Mouse (Mus musculus) midbrain, postnatal 0 days (tissue): ENCODE data around the gene Esyt1. TPM values are rescaled to one million over a fixed set of nuclear protein-coding genes. Genes with fewer than 3 reads are reported as not detected.

ENCODE experiments used
- ATAC-seq: fragments of 200-750 bp; cut with Nextera tagmentation; 2 replicates; pipeline ENCODE4 v1.8.0; 2017; ENCODE audit warnings: moderate number of reproducible peaks, mild to moderate bottlenecking, moderate TSS enrichment, moderate library complexity; ENCODE audit not compliant: low FRiP score
- DNase-seq: peaks from one replicate; pipeline ENCODE4 v3.0.0-alpha.2; 2015; ENCODE audit warnings: low spot score
- H3K27ac ChIP-seq: fragments of 300-500 bp; sonication (generic); 2 replicates; pipeline ENCODE4 v1.5.1; 2014; ENCODE audit warnings: low read depth, mild to moderate bottlenecking, low read length, mixed read lengths
- H3K27me3 ChIP-seq: fragments of 300-500 bp; sonication (generic); 2 replicates; pipeline ENCODE4 v1.6.1; 2014; ENCODE audit warnings: low read length, control low read depth, mixed read lengths; ENCODE audit not compliant: insufficient read depth
- H3K36me3 ChIP-seq: fragments of 300-500 bp; sonication (generic); 2 replicates; pipeline ENCODE4 v1.6.1; 2014; ENCODE audit warnings: low read length, control low read depth, mixed read lengths; ENCODE audit not compliant: insufficient read depth
- H3K4me1 ChIP-seq: fragments of 300-500 bp; sonication (generic); 2 replicates; pipeline ENCODE4 v1.6.1; 2014; ENCODE audit warnings: mild to moderate bottlenecking, control low read depth, antibody characterized with exemption, low read length, mixed read lengths; ENCODE audit not compliant: insufficient read depth
- H3K4me2 ChIP-seq: fragments of 300-500 bp; sonication (generic); 2 replicates; pipeline ENCODE4 v1.6.1; 2014; ENCODE audit warnings: low read depth, mild to moderate bottlenecking, low read length, mixed read lengths; ENCODE audit not compliant: poor library complexity, severe bottlenecking
- H3K4me3 ChIP-seq: fragments of 300-500 bp; sonication (generic); 2 replicates; pipeline ENCODE4 v1.5.1; 2014; ENCODE audit warnings: low read depth, mild to moderate bottlenecking, low read length, moderate library complexity
- H3K9ac ChIP-seq: fragments of 300-500 bp; sonication (generic); replicated peaks from 2 replicates; pipeline ENCODE4 v1.6.1; 2014; ENCODE audit warnings: mild to moderate bottlenecking, low read length, moderate library complexity, mixed read lengths; ENCODE audit not compliant: poor library complexity, severe bottlenecking
- H3K9me3 ChIP-seq: fragments of 300-500 bp; sonication (generic); 2 replicates; pipeline ENCODE4 v1.6.1; 2016; ENCODE audit warnings: low read length, control low read depth
- CTCF ChIP-seq: IDR thresholded peaks from 2 replicates; pipeline ENCODE4 v1.5.1; 2016; ENCODE audit warnings: antibody characterized with exemption, mild to moderate bottlenecking
- WGBS: fragments of 180-500 bp; shearing (Covaris S2); extraction: QIAGEN DNeasy Blood & Tissue Kit; methylation state at CpG from one replicate; pipeline ENCODE4 v1.1.7; 2014; 5-methylcytosine and 5-hydroxymethylcytosine counted together
- microRNA-seq: library from miRNA; unstranded; fragments of <30 nt; microRNA quantifications from one replicate; pipeline ENCODE4, GENCODE M21; 2016; ENCODE audit warnings: borderline number of aligned reads
- polyA plus RNA-seq: library from polyadenylated mRNA; unstranded; fragments of >200 nt; fragmentation: Nextera tagmentation; extraction: Ambion mirVana; gene quantifications from 2 replicates; pipeline ENCODE4 v1.2.1, GENCODE M21; 2015
- total RNA-seq: library from RNA; depleted of rRNA; stranded (reverse); fragments of >200 nt; gene quantifications from 2 replicates; pipeline ENCODE4 v1.2.3, GENCODE M21; 2014; rRNA removed

Gene Esyt1
- total and polyA plus RNA-seq, 2 experiments from 2014 or later = 7.3 to 16.6 TPM

- Histone ChIP-seq H3K4me3 (no peak overlapping the region), H3K4me1 (peaks cover 3% of the 10 kb centered on the region; the same call in 1 of the 2 replicates), H3K4me2 (no peak overlapping the region), H3K36me3 (peaks cover 81% of the 10 kb centered on the region), H3K9ac (no peak overlapping the region), H3K27ac (no peak overlapping the region), H3K27me3 (no peaks in the 10 kb centered on the region), H3K9me3 (no peaks in the 10 kb centered on the region)
- no peak for ATAC-seq
- no peak for DNase-seq
- TF ChIP-seq CTCF = no peak
- WGBS = 91% methylated on average over 7 of the region's 7 CpGs
These were observed 39.3 kb downstream of the Esyt1 start for GRCm38 (mm10) chr10:128486370-128486769.

- no peaks in the 10 kb centered on the region for H3K27me3 ChIP-seq
- WGBS = 90% methylated on average over 12 of the region's 12 CpGs
- no peaks in the 10 kb centered on the region for H3K4me1 ChIP-seq
- ATAC-seq (no peak), DNase-seq (no peak)
- no peak overlapping the region for H3K4me2 ChIP-seq
- no peak overlapping the region for H3K4me3 ChIP-seq
- no peak for TF ChIP-seq CTCF
- H3K36me3 ChIP-seq = peaks cover 71% of the 10 kb centered on the region
- H3K27ac ChIP-seq = no peak overlapping the region
- H3K9ac ChIP-seq = no peak overlapping the region
- H3K9me3 ChIP-seq = no peaks in the 10 kb centered on the region
These were observed 51.3 kb downstream of the Esyt1 start for GRCm38 (mm10) chr10:128474366-128474765.

- H3K4me3 ChIP-seq = peak overlapping the region; percentile 92
- no peaks in the 10 kb centered on the region for H3K9me3 ChIP-seq
- DNase-seq (no peak), ATAC-seq (no peak)
- no peaks in the 10 kb centered on the region for H3K27me3 ChIP-seq
- peaks cover 29% of the 10 kb centered on the region for H3K36me3 ChIP-seq
- WGBS = under 1% methylated on average over 5 of the region's 5 CpGs
- H3K4me2 ChIP-seq = peak overlapping the region; percentile 65
- peak overlapping the region; percentile 93 for H3K9ac ChIP-seq
- H3K27ac ChIP-seq = peak overlapping the region; percentile 94
- peaks cover 7% of the 10 kb centered on the region; the same call in 1 of the 2 replicates for H3K4me1 ChIP-seq
- no peak for TF ChIP-seq CTCF
These were observed 65.4 kb downstream of the Esyt1 start for GRCm38 (mm10) chr10:128460270-128460630.

Small RNA genes within 50 kb of the gene (microRNA-seq; reads per million reads assigned to microRNA genes)
- gene Gm47275 (not detected), gene Mir6916 (not detected)

Other genes with a start within 250 kb of the Esyt1 start
- gene Il23a, start 227.1 kb downstream of the Esyt1 start, total RNA-seq = not detected in 2 replicates
- 0.12 TPM in 1 of 2 replicates, not detected in the other for gene Il23a, start 227.1 kb downstream of the Esyt1 start, polyA plus RNA-seq
- gene Pan2, start 222.5 kb downstream of the Esyt1 start, total RNA-seq = 18.3 and 19.0 TPM in 2 replicates
- 12.5 and 13.4 TPM in 2 replicates for gene Pan2, start 222.5 kb downstream of the Esyt1 start, polyA plus RNA-seq
- 40.3 and 49.4 TPM in 2 replicates for gene Cnpy2, start 203.4 kb downstream of the Esyt1 start, total RNA-seq
- 164 and 176 TPM in 2 replicates for gene Cnpy2, start 203.4 kb downstream of the Esyt1 start, polyA plus RNA-seq
- 279 and 309 TPM in 2 replicates for gene Cs, start 188.1 kb downstream of the Esyt1 start, total RNA-seq
- gene Cs, start 188.1 kb downstream of the Esyt1 start, polyA plus RNA-seq = 255 and 271 TPM in 2 replicates
- gene Coq10a, start 156.9 kb downstream of the Esyt1 start, total RNA-seq = 42.8 and 53.2 TPM in 2 replicates
- gene Coq10a, start 156.9 kb downstream of the Esyt1 start, polyA plus RNA-seq = 51.7 and 56.4 TPM in 2 replicates
- gene Ankrd52, start 148.8 kb downstream of the Esyt1 start, total RNA-seq = 43.6 and 49.1 TPM in 2 replicates
- gene Ankrd52, start 148.8 kb downstream of the Esyt1 start, polyA plus RNA-seq = 7.8 and 9.9 TPM in 2 replicates
- 0.16 and 0.61 TPM in 2 replicates for gene Slc39a5, start 124.6 kb downstream of the Esyt1 start, total RNA-seq
- 0.16 and 0.27 TPM in 2 replicates for gene Slc39a5, start 124.6 kb downstream of the Esyt1 start, polyA plus RNA-seq
- gene Nabp2, start 114.4 kb downstream of the Esyt1 start, total RNA-seq = 63.1 and 82.0 TPM in 2 replicates
- gene Nabp2, start 114.4 kb downstream of the Esyt1 start, polyA plus RNA-seq = 145 and 157 TPM in 2 replicates
- gene Rnf41, start 114.2 kb downstream of the Esyt1 start, total RNA-seq = 94.3 and 103 TPM in 2 replicates
- gene Rnf41, start 114.2 kb downstream of the Esyt1 start, polyA plus RNA-seq = 91.6 and 93.8 TPM in 2 replicates
- gene Smarcc2, start 66.6 kb downstream of the Esyt1 start, total RNA-seq = 216 and 233 TPM in 2 replicates
- gene Smarcc2, start 66.6 kb downstream of the Esyt1 start, polyA plus RNA-seq = 129 and 143 TPM in 2 replicates
- gene Myl6, start 31.7 kb downstream of the Esyt1 start, total RNA-seq = 648 and 715 TPM in 2 replicates
- 946 and 1,057 TPM in 2 replicates for gene Myl6, start 31.7 kb downstream of the Esyt1 start, polyA plus RNA-seq
- gene Myl6b, start 27.2 kb downstream of the Esyt1 start, total RNA-seq = 24.6 and 28.6 TPM in 2 replicates
- gene Myl6b, start 27.2 kb downstream of the Esyt1 start, polyA plus RNA-seq = 4.9 and 5.4 TPM in 2 replicates
- gene Zc3h10, start 21.9 kb upstream of the Esyt1 start, total RNA-seq = 20.6 and 30.3 TPM in 2 replicates
- 12.0 and 12.5 TPM in 2 replicates for gene Zc3h10, start 21.9 kb upstream of the Esyt1 start, polyA plus RNA-seq
- gene Rpl41, start 23.4 kb upstream of the Esyt1 start, total RNA-seq = 772 and 807 TPM in 2 replicates
- 2,464 and 2,473 TPM in 2 replicates for gene Rpl41, start 23.4 kb upstream of the Esyt1 start, polyA plus RNA-seq
- 78.0 and 82.4 TPM in 2 replicates for gene Pa2g4, start 40.1 kb upstream of the Esyt1 start, total RNA-seq
- gene Pa2g4, start 40.1 kb upstream of the Esyt1 start, polyA plus RNA-seq = 107 and 110 TPM in 2 replicates
- gene Erbb3, start 63.8 kb upstream of the Esyt1 start, total RNA-seq = 1.1 and 1.2 TPM in 2 replicates
- 0.21 and 0.33 TPM in 2 replicates for gene Erbb3, start 63.8 kb upstream of the Esyt1 start, polyA plus RNA-seq
- gene Rps26, start 100.9 kb upstream of the Esyt1 start, total RNA-seq = 1,580 and 1,646 TPM in 2 replicates
- 382 and 398 TPM in 2 replicates for gene Rps26, start 100.9 kb upstream of the Esyt1 start, polyA plus RNA-seq
- gene Ikzf4, start 120.1 kb upstream of the Esyt1 start, total RNA-seq = 21.9 and 26.2 TPM in 2 replicates
- 16.8 and 17.9 TPM in 2 replicates for gene Ikzf4, start 120.1 kb upstream of the Esyt1 start, polyA plus RNA-seq
- gene Suox, start 148.2 kb upstream of the Esyt1 start, total RNA-seq = 11.5 and 15.7 TPM in 2 replicates
- gene Suox, start 148.2 kb upstream of the Esyt1 start, polyA plus RNA-seq = 8.9 and 11.8 TPM in 2 replicates
- gene Rab5b, start 170.4 kb upstream of the Esyt1 start, total RNA-seq = 129 and 131 TPM in 2 replicates
- gene Rab5b, start 170.4 kb upstream of the Esyt1 start, polyA plus RNA-seq = 112 and 115 TPM in 2 replicates
- 0.76 and 3.4 TPM in 2 replicates for gene Pmel, start 178.3 kb upstream of the Esyt1 start, total RNA-seq
- 1.0 and 1.1 TPM in 2 replicates for gene Pmel, start 178.3 kb upstream of the Esyt1 start, polyA plus RNA-seq
- gene Cdk2, start 179.2 kb upstream of the Esyt1 start, total RNA-seq = 7.8 and 11.1 TPM in 2 replicates
- 8.7 and 10.7 TPM in 2 replicates for gene Cdk2, start 179.2 kb upstream of the Esyt1 start, polyA plus RNA-seq
- gene Dgka, start 219.0 kb upstream of the Esyt1 start, total RNA-seq = 4.5 and 7.5 TPM in 2 replicates
- 4.9 and 5.1 TPM in 2 replicates for gene Dgka, start 219.0 kb upstream of the Esyt1 start, polyA plus RNA-seq
- gene Pym1, start 222.0 kb upstream of the Esyt1 start, total RNA-seq = 54.9 and 60.1 TPM in 2 replicates
- 48.0 and 52.2 TPM in 2 replicates for gene Pym1, start 222.0 kb upstream of the Esyt1 start, polyA plus RNA-seq